Mouse (Mus musculus) ES-E14 (cell line): ENCODE results near the gene Coq7.

Experiments
- CHD2 ChIP-seq: IDR thresholded peaks from 2 replicates; pipeline ENCODE4 v1.6.1; 2014; ENCODE audit warnings: mild to moderate bottlenecking, low read depth, low read length, inconsistent platforms
- HCFC1 ChIP-seq: IDR thresholded peaks from 2 replicates; pipeline ENCODE4 v1.6.1; 2012; ENCODE audit warnings: low read length, inconsistent platforms, borderline replicate concordance; ENCODE audit not compliant: insufficient read depth
- MAFK ChIP-seq: IDR thresholded peaks from 2 replicates; pipeline ENCODE4 v1.6.1; 2014; ENCODE audit warnings: mild to moderate bottlenecking, low read depth, low read length, inconsistent platforms; ENCODE audit not compliant: insufficient read depth
- ZC3H11A ChIP-seq: IDR thresholded peaks from 2 replicates; pipeline ENCODE4 v1.6.1; 2012; ENCODE audit warnings: low read depth, mild to moderate bottlenecking, inconsistent platforms, low read length, borderline replicate concordance

DNA sequence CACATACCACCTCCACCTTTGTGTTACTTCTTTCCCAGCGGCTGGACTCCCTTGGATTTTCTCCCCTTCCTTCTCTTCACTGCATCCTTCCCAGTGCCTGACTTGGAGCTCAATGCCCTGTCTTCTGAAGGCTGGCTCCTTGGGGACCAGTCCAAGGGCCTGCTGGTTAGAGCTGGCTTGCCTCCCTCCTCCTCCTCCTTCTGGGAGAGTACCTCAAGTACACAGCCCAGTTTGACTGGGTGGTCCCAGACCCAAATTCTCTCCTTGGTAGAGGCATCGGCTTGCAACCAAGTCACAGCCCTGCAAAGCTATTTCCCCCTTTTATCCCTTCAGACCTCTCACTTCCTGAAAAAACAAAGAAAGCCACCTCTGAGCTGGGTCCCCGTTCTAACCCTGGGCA lies 45.1 kb upstream of the Coq7 start:
- TF ChIP-seq MAFK (no peak), ZC3H11A (no peak), CHD2 (no peak), HCFC1 (no peak)
